Mouse (Mus musculus) hindbrain, embryonic 16.5 days (tissue): Measurements from ENCODE around the gene Cntn5. TPM values are rescaled to one million over a fixed set of nuclear protein-coding genes. Genes with fewer than 3 reads are reported as not detected.

Experiments
- ATAC-seq: fragments of 200-750 bp; cut with Nextera tagmentation; 2 replicates; pipeline ENCODE4 v1.8.0; 2017; ENCODE audit warnings: moderate TSS enrichment, moderate library complexity
- H3K27ac ChIP-seq: fragments of 300-500 bp; sonication (generic); 2 replicates; pipeline ENCODE4 v1.5.1; 2014; ENCODE audit warnings: low read depth, mild to moderate bottlenecking, control low read depth, low read length, moderate library complexity
- H3K27me3 ChIP-seq: fragments of 300-500 bp; sonication (generic); replicated peaks from 2 replicates; pipeline ENCODE4 v1.6.1; 2014; ENCODE audit warnings: low read length; ENCODE audit not compliant: control insufficient read depth, insufficient read depth
- H3K36me3 ChIP-seq: fragments of 300-500 bp; sonication (generic); 2 replicates; pipeline ENCODE4 v1.6.1; 2014; ENCODE audit warnings: mild to moderate bottlenecking, low read length, moderate library complexity, mixed read lengths; ENCODE audit not compliant: control insufficient read depth, insufficient read depth
- H3K4me1 ChIP-seq: fragments of 300-500 bp; sonication (generic); 2 replicates; pipeline ENCODE4 v1.6.1; 2014; ENCODE audit warnings: low read depth, low read length; ENCODE audit not compliant: control insufficient read depth, insufficient read depth
- H3K4me2 ChIP-seq: fragments of 300-500 bp; sonication (generic); 2 replicates; pipeline ENCODE4 v1.6.1; 2014; ENCODE audit warnings: mild to moderate bottlenecking, low read length, control low read depth, moderate library complexity
- H3K4me3 ChIP-seq: fragments of 300-500 bp; sonication (generic); 2 replicates; pipeline ENCODE4 v1.5.1; 2014; ENCODE audit warnings: mild to moderate bottlenecking, low read length, control low read depth, moderate library complexity
- H3K9ac ChIP-seq: fragments of 300-500 bp; sonication (generic); 2 replicates; pipeline ENCODE4 v1.6.1; 2014; ENCODE audit warnings: low read depth, mild to moderate bottlenecking, control low read depth, low read length, moderate library complexity
- H3K9me3 ChIP-seq: fragments of 300-500 bp; sonication (generic); 2 replicates; pipeline ENCODE4 v1.6.1; 2014; ENCODE audit warnings: mild to moderate bottlenecking, low read length, moderate library complexity; ENCODE audit not compliant: control insufficient read depth
- WGBS: fragments of 180-500 bp; shearing (Covaris S2); extraction: QIAGEN DNeasy Blood & Tissue Kit; methylation state at CpG from one replicate; pipeline ENCODE4 v1.1.7; 2014; 5-methylcytosine and 5-hydroxymethylcytosine counted together
- polyA plus RNA-seq: library from polyadenylated mRNA; unstranded; fragments of >200 nt; fragmentation: Nextera tagmentation; extraction: Ambion mirVana; gene quantifications from 2 replicates; pipeline ENCODE4 v1.2.1, GENCODE M21; 2015

Cntn5 gene
- polyA plus RNA-seq, 1 experiment from 2014 or later: 20.4 TPM

- Histone ChIP-seq H3K36me3 (no peaks in the 10 kb centered on the region), H3K4me2 (no peak overlapping the region), H3K9me3 (no peaks in the 10 kb centered on the region), H3K27ac (no peak overlapping the region), H3K9ac (no peak overlapping the region), H3K4me1 (no peaks in the 10 kb centered on the region), H3K4me3 (no peak overlapping the region), H3K27me3 (no peaks in the 10 kb centered on the region)
- ATAC-seq: no peak
- 35% methylated on average over 4 of the region's 4 CpGs for WGBS
Observed at GRCm38 (mm10) chr9:10233364-10233763, 671.2 kb downstream of the Cntn5 start.

- H3K9ac ChIP-seq: no peak overlapping the region
- no peak overlapping the region for H3K4me2 ChIP-seq
- no peaks in the 10 kb centered on the region for H3K4me1 ChIP-seq
- H3K27ac ChIP-seq: no peak overlapping the region
- no peaks in the 10 kb centered on the region for H3K36me3 ChIP-seq
- no peak overlapping the region for H3K4me3 ChIP-seq
- H3K27me3 ChIP-seq: no peaks in the 10 kb centered on the region
- H3K9me3 ChIP-seq: no peaks in the 10 kb centered on the region
- WGBS: 42% methylated on average over 1 of the region's 1 CpGs
- no peak for ATAC-seq
Observed at GRCm38 (mm10) chr9:10232066-10232465, 672.5 kb downstream of the Cntn5 start.

GRCm38 (mm10) chr9:10230973-10231372 lies 673.6 kb downstream of the Cntn5 start:
- Histone ChIP-seq H3K36me3 (no peaks in the 10 kb centered on the region), H3K9me3 (no peaks in the 10 kb centered on the region), H3K4me1 (no peaks in the 10 kb centered on the region), H3K4me3 (no peak overlapping the region), H3K27ac (no peak overlapping the region), H3K4me2 (no peak overlapping the region), H3K27me3 (no peaks in the 10 kb centered on the region), H3K9ac (no peak overlapping the region)
- ATAC-seq: no peak

GRCm38 (mm10) chr9:10229716-10230115 lies 674.9 kb downstream of the Cntn5 start:
- Histone ChIP-seq H3K4me2 (no peak overlapping the region), H3K4me1 (no peaks in the 10 kb centered on the region), H3K9ac (no peak overlapping the region), H3K4me3 (no peak overlapping the region), H3K9me3 (no peaks in the 10 kb centered on the region), H3K27me3 (no peaks in the 10 kb centered on the region), H3K27ac (no peak overlapping the region), H3K36me3 (no peaks in the 10 kb centered on the region)
- WGBS: 35% methylated on average over 2 of the region's 2 CpGs
- ATAC-seq: no peak

GRCm38 (mm10) chr9:10226013-10226412 lies 678.6 kb downstream of the Cntn5 start:
- no peak overlapping the region for H3K27ac ChIP-seq
- no peak overlapping the region for H3K4me2 ChIP-seq
- H3K36me3 ChIP-seq: no peaks in the 10 kb centered on the region
- H3K4me1 ChIP-seq: no peaks in the 10 kb centered on the region
- WGBS: 43% methylated on average over 2 of the region's 2 CpGs
- no peaks in the 10 kb centered on the region for H3K27me3 ChIP-seq
- H3K9me3 ChIP-seq: no peaks in the 10 kb centered on the region
- H3K9ac ChIP-seq: no peak overlapping the region
- ATAC-seq: peak; percentile 78; the same call in 1 of the 2 replicates
- no peak overlapping the region for H3K4me3 ChIP-seq

DNA sequence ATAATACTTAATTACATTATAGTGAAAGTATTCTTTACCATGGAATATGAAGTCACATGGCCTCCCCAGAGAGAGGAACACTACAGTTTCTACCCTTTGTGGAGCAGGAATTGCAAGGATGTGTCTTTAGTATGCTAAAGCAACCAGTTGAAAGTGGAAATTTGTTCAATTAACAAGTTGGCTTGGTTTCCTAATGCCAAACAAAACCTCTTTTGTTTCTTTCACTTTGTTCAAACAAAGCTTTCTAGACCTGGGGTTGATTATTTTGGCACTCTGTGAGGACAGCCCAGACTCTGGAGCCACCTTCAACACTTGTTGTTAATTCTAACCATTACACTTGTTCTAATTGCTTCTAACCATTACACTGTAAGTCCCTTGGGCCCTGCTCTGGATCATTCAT lies 718.5 kb downstream of the Cntn5 start:
- H3K4me2 ChIP-seq: no peak overlapping the region
- H3K4me1 ChIP-seq: no peaks in the 10 kb centered on the region
- no peaks in the 10 kb centered on the region for H3K27me3 ChIP-seq
- H3K9me3 ChIP-seq: no peaks in the 10 kb centered on the region
- H3K9ac ChIP-seq: no peak overlapping the region
- no peaks in the 10 kb centered on the region for H3K36me3 ChIP-seq
- 0 out of 2 replicates have a peak, but pooled peaks have one; percentile 42 for ATAC-seq
- H3K4me3 ChIP-seq: no peak overlapping the region
- H3K27ac ChIP-seq: no peak overlapping the region

DNA sequence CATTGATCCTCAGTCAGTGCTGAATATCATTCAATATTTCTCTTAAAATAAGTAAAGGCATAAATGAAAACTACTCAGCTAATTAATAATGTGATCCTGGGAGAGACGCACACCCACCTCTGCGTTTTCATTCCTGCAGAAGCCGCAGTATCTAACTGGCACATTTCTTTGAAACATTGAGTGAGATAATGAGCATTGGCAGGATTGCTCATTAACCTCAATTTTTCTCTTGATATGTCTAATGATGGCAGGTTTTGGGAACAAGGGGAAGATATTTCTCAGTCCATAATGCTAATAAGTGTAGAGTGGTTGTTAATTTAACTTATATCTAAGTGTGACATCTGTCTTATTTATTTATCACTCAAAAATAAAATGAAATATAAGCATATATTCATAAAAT lies 734.0 kb downstream of the Cntn5 start:
- WGBS: 84% methylated on average over 3 of the region's 3 CpGs
- Histone ChIP-seq H3K4me3 (no peak overlapping the region), H3K9me3 (no peaks in the 10 kb centered on the region), H3K27me3 (no peaks in the 10 kb centered on the region), H3K36me3 (no peaks in the 10 kb centered on the region), H3K4me1 (no peaks in the 10 kb centered on the region), H3K4me2 (no peak overlapping the region), H3K27ac (no peak overlapping the region), H3K9ac (no peak overlapping the region)
- ATAC-seq: no peak

DNA sequence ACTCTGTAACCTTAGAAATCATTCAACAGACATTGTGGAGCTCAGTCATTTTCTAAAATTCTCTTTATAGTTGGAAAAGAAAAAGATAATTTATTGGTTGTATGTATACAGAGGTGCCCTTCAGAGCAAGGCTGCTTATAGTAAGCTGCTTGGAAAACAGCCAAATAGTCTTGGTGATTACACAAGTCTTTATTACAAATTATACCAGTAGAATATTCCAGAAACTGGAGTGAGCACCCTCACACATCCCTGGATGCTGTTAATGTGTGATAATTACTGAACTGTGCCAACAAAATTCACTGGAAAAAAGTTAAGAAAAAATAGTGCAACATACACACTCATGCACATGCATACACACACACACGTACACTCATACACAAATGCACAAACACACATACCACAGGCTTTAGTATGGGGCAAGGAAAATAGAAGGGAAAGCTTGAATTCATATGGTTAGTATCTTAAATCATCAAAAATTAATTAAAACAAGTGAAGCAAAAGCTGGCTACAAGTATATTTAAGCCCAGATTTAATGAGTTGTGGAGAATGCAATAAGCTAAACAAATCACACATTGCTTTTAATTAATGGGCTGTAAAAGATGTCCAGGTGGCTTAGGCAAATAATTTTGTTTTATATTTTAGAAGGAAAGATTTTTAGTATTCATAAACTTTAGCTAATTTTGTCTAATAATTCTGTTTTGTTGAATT lies 783.1 kb downstream of the Cntn5 start:
- no peak for ATAC-seq
- Histone ChIP-seq H3K4me3 (no peak overlapping the region), H3K4me2 (no peak overlapping the region), H3K9ac (no peak overlapping the region), H3K36me3 (no peaks in the 10 kb centered on the region), H3K4me1 (no peaks in the 10 kb centered on the region), H3K27ac (no peak overlapping the region), H3K27me3 (no peaks in the 10 kb centered on the region), H3K9me3 (no peaks in the 10 kb centered on the region)
- WGBS: 82% methylated on average over 1 of the region's 1 CpGs

GRCm38 (mm10) chr9:10116581-10116980 lies 788.0 kb downstream of the Cntn5 start:
- no peak overlapping the region for H3K4me2 ChIP-seq
- H3K4me3 ChIP-seq: no peak overlapping the region
- H3K27ac ChIP-seq: no peak overlapping the region
- no peaks in the 10 kb centered on the region for H3K27me3 ChIP-seq
- H3K9me3 ChIP-seq: no peaks in the 10 kb centered on the region
- H3K4me1 ChIP-seq: no peaks in the 10 kb centered on the region
- H3K36me3 ChIP-seq: no peaks in the 10 kb centered on the region
- 61% methylated on average over 1 of the region's 1 CpGs for WGBS
- H3K9ac ChIP-seq: no peak overlapping the region
- ATAC-seq: no peak

GRCm38 (mm10) chr9:10109156-10109555 lies 795.4 kb downstream of the Cntn5 start:
- Histone ChIP-seq H3K9me3 (no peaks in the 10 kb centered on the region), H3K9ac (no peak overlapping the region), H3K4me3 (no peak overlapping the region), H3K36me3 (no peaks in the 10 kb centered on the region), H3K27me3 (no peaks in the 10 kb centered on the region), H3K27ac (no peak overlapping the region), H3K4me2 (no peak overlapping the region), H3K4me1 (no peaks in the 10 kb centered on the region)
- ATAC-seq: no peak
- 83% methylated on average over 1 of the region's 1 CpGs for WGBS
